Mouse (Mus musculus) MEL (cell line): ENCODE data around the gene Dus2.

Experiments
- CTCF ChIP-seq, 3 experiments: IDR thresholded peaks in 2 of 3; conservative IDR thresholded peaks in 1 of 3; 2 replicates each; pipeline ENCODE4 v1.5.1; 2011 to 2012; ENCODE audit warnings: low read length in 3 of 3, low read depth in 2 of 3, mild to moderate bottlenecking in 2 of 3, improper control_type of control experiment in 1 of 3, inconsistent platforms in 1 of 3, mixed read lengths in 1 of 3, moderate library complexity in 1 of 3; ENCODE audit not compliant: control insufficient read depth in 1 of 3, insufficient read depth in 1 of 3, poor library complexity in 1 of 3, severe bottlenecking in 1 of 3
- UBTF ChIP-seq: IDR thresholded peaks from 2 replicates; pipeline ENCODE4 v1.6.1; 2012; ENCODE audit warnings: low read depth, mild to moderate bottlenecking, inconsistent platforms, low read length, improper control_type of control experiment, moderate library complexity, borderline replicate concordance; ENCODE audit not compliant: insufficient read depth
- ZKSCAN1 ChIP-seq: IDR thresholded peaks from 2 replicates; pipeline ENCODE4 v1.6.1; 2012; ENCODE audit warnings: low read depth, mild to moderate bottlenecking, inconsistent platforms, low read length, improper control_type of control experiment, moderate library complexity

- TF ChIP-seq UBTF: no peak
- TF ChIP-seq CTCF (IDR thresholded peaks at IDR 0.05 in 2 of 3, conservative IDR thresholded peaks at IDR 0.05 in 1 of 3; ENCODE audit: control insufficient read depth in 1 of 3, insufficient read depth in 1 of 3, low read depth in 2 of 3, low read length in 3 of 3, poor library complexity in 1 of 3, severe bottlenecking in 1 of 3): no peak
- TF ChIP-seq ZKSCAN1: no peak
These were observed 40.0 kb upstream of the Dus2 start for GRCm38 (mm10) chr8:105951057-105951659.
